Mouse (Mus musculus): ENCODE data around the gene Pdcd2l. TPM values are rescaled to one million over a fixed set of nuclear protein-coding genes. Genes with fewer than 3 reads are reported as not detected.

Pdcd2l gene
- polyA plus RNA-seq (2021): 26.6 TPM

DNA sequence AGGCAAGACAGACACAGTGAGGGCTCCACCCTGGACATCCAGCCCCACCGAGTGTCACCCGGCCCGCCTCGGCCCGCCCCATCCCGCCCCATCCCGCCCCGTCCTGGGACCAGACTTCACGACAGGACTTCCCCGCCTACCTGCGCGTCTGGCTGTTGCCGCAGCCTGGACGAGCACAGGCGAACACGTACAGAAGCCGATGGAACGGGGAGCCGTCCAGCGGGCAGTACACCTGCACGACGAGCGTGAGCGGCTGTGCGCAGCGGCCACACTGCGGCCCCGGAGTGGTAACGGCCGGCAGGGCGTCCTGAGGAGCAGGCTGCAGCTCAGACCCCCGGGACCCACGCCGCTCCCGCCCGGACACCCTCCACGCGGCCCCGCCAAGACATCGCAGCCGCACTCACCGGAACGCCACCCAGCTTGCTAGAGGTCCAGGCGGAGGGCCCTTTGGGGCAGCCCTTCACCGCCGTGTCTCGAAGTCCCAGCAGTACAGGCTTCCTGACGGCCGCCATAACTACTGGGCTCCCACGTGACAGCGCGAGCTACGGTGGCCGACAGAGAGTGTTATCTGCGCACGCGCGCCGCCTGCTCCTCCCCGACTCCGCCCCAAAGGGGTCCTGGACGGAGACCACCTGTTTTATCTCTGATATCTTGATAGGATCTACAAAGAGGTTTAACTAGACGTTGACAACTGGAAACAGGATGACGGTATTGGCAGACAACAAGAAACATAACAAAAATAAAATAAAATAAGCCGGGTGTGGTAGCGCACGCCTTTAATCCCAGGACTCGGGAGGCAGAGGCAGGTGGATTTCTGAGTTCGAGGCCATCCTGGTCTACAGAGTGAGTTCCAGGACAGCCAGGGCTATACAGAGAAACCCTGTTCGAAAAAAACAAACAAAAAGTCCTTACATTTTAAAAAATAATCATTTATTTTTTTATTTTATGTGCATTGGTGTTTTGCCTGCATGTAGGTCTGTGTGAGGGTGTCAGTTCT, at the start of gene Pdcd2l:
TSS of gene Pdcd2l (minus strand) at position 530 of the 997 bp plus-strand sequence.
- in situ Hi-C loops (cut with MboI; ENCODE audit: low pct_unique_long_range_greater_than_20kb): loop anchor here (25.0 kb wide), 1 partner anchor 409 kb away; no protein-coding TSS in a partner anchor
- peak; percentile 47 for DNase-seq (ENCODE audit: low read depth, low spot score)
- peak; percentile 68 for ATAC-seq
- TF ChIP-seq CTCF (IDR thresholded peaks at IDR 0.05): no peak
- ChIA-PET CTCF (interaction anchor here (1.0 to 1.1 kb wide), 2 partner anchors 13 to 27 kb away, joined by 3 read pairs; no protein-coding TSS in a partner anchor), POLR2A (interaction anchor here (0.9 to 1.3 kb wide), 2 partner anchors 13 to 14 kb away, joined by 3 read pairs; no protein-coding TSS in a partner anchor)
- no peaks in the 10 kb centered on the region for H3K27me3 ChIP-seq

DNA sequence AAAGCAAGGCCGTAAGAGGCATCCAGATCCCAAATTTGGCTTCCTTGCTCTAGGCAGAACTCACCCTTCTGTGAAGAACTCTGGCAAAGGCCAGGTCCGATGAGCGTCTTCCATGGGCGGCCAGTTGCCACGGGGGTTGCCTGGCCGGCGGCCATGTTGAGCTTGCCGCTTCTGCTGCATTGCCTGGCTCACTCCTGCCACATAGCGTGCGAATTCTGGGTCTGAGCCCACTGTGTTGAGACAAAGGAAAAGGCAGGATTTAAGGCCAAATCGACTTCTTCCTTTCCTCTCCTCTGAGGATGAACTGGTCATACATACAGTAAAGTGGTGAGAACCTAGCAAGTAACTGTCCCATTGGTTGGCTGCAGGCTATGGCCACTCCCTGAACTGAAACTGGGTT, 45.7 kb upstream of the Pdcd2l start:
- no peak for TF ChIP-seq CTCF (IDR thresholded peaks at IDR 0.05)
- ChIA-PET POLR2A (no interaction called here), CTCF (no interaction called here)
- no peak for DNase-seq (ENCODE audit: low read depth, low spot score)
- in situ Hi-C loops (cut with MboI; ENCODE audit: low pct_unique_long_range_greater_than_20kb): no loop called here
- no peaks in the 10 kb centered on the region for H3K27me3 ChIP-seq
- ATAC-seq: no peak

DNA sequence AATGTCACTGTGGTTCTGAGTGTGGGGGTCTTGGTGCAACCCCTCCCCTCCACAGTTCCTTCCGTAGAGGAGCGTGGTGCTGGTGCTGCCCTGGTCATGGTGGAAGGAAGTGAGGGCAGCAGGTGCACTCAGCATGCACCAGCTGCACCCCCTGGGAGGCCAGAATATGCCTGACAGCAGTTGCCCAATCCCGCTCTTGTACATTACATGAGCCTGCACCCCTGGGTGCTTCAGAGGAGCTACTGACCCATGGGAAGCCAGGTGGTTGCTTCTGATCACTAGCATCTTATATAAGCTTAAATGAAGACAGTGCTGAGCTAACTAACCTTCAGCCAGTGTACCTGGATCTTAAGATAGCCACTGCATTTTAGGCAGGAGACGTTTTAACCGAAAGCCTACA, 41.6 kb upstream of the Pdcd2l start:
- ChIA-PET CTCF (interaction anchor here (1.4 kb wide), 1 partner anchor 11 kb away, joined by 4 read pairs; no protein-coding TSS in a partner anchor), POLR2A (no interaction called here)
- TF ChIP-seq CTCF (IDR thresholded peaks at IDR 0.05): no peak
- DNase-seq (ENCODE audit: low read depth, low spot score): no peak
- ATAC-seq: no peak
- H3K27me3 ChIP-seq: no peaks in the 10 kb centered on the region
- in situ Hi-C loops (cut with MboI; ENCODE audit: low pct_unique_long_range_greater_than_20kb): no loop called here

DNA sequence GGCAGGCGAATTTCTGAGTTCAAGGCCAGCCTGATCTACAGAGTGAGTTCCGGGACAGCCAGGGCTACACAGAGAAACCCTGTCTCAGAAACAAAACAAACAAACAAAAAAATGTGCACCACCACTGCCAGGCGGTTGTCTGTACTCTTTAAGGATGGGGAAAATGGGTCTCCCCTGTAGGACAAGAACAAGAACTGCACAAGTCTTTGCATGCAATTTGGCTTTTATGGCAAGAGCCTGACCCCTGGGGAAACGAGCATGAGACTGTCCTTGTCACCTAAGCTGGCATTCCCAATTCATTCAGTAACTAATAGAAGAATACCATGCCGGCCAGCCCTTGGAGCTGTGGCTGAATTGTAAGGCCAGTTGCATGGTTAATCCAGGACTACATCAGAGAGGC, 39.1 kb upstream of the Pdcd2l start:
- TF ChIP-seq CTCF (IDR thresholded peaks at IDR 0.05): no peak
- in situ Hi-C loops (cut with MboI; ENCODE audit: low pct_unique_long_range_greater_than_20kb): no loop called here
- CTCF ChIA-PET: no interaction called here
- no peaks in the 10 kb centered on the region for H3K27me3 ChIP-seq
- POLR2A ChIA-PET: no interaction called here
- ATAC-seq (no peak), DNase-seq (ENCODE audit: low read depth, low spot score) (no peak)

- CTCF ChIA-PET: no interaction called here
- POLR2A ChIA-PET: no interaction called here
- no peaks in the 10 kb centered on the region for H3K27me3 ChIP-seq
- no peak for TF ChIP-seq CTCF (IDR thresholded peaks at IDR 0.05)
- DNase-seq (ENCODE audit: low read depth, low spot score) (no peak), ATAC-seq (peak; percentile 6)
- in situ Hi-C loops (cut with MboI; ENCODE audit: low pct_unique_long_range_greater_than_20kb): no loop called here
Observed at GRCm38 (mm10) chr7:34234610-34235561, 38.4 kb upstream of the Pdcd2l start.

DNA sequence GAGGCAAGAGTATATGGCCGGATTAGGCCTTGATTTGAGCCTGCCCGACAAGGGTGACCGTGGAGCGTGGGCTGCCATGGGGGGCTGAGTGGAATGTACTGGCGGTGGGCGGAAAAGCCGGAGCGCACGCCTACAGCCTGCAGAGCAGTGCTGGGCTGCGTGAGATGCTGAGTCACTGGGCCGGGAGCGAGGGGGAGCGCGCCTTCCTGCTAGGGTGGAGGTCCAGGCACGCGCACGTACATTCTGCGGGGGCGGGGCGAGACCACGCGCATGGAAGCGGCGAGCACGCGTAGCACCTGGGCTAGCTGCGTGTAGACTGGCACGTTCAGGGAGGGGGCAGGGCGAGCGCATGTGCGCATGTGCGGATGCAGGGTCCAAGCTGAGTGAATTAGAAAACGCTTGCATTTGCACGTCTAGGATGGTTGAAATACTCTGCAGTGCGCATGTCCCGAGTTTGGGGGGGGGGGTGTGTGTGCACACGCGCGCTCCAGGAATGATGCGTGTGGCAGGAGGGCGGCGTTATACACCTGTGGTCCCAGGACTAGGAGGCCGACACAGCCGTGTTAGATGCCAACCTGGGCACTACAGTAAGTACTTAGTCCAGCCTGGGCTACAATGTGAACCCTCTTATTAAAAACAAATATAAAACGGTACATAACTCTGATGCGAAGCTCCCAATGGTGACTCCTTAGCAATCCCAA, 37.6 kb upstream of the Pdcd2l start:
- in situ Hi-C loops (cut with MboI; ENCODE audit: low pct_unique_long_range_greater_than_20kb): no loop called here
- ATAC-seq: peak; percentile 77
- POLR2A ChIA-PET: no interaction called here
- peak; percentile 73 for DNase-seq (ENCODE audit: low read depth, low spot score)
- H3K27me3 ChIP-seq: no peaks in the 10 kb centered on the region
- TF ChIP-seq CTCF (IDR thresholded peaks at IDR 0.05): no peak
- CTCF ChIA-PET: no interaction called here

DNA sequence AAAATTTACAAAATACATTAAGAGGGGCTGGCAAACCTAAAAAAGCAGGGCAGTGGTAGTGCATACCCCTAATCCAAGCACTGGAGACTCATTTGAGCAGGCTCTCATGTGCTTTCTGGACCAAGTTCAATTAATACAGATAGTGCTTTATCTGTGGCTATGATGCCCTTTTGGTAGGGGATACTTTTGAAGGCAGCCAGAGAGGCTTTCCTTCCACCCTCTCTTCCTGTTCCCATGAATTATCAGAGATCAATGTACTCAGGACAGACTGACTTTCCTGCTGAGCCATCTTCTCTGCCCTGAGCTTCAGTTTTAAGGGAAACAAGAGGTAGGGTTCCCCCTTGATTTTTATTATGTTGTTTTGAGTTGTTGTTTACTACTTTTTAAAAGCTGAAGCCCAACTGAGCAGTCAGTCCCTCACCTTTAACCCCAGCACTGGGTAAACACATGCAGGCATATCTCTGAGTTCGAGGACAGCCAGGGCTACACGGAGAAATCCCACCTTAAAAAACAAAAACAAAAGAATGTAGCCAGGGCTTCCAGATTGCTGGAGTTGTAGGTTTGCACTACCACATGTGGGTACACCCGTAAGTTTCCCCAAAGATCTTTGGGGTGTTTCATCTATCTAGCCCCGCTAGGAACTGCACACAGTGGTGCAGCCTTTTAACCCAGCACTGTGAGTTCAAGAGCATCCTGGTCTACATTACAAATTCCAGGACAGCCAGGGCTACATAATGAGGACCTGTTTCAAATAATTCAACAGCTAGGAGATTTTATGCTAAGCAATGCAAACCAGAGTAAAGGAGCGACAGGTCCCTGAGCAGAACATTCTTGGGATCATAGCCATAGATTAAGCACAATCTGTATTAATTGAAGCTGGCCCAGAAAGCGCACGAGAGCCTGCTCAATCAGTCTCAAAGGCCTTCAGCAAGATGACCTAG, 36.6 kb upstream of the Pdcd2l start:
- no peak for TF ChIP-seq CTCF (IDR thresholded peaks at IDR 0.05)
- ATAC-seq (no peak), DNase-seq (ENCODE audit: low read depth, low spot score) (no peak)
- POLR2A ChIA-PET: no interaction called here
- CTCF ChIA-PET: no interaction called here
- in situ Hi-C loops (cut with MboI; ENCODE audit: low pct_unique_long_range_greater_than_20kb): no loop called here
- H3K27me3 ChIP-seq: no peaks in the 10 kb centered on the region

DNA sequence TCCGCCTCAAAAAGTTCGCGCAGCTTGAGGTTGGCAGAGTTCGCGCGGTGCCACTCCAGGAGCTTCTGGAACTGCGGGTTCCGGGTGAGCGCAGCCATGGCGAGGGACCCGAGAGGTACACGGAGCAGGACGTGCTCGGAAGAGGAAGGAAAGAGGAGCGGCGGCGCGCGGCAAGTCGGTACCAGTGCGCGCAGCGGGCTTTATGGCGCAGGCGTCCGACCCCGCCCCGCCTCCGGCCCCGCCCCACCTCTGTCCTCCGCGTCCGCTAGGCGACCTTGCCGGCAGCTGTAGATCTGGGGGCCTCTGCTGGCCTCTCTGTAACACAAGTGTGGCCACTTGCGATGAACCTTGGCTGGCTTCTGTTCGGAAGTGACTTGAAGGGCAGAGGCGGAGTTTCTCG, 33.7 kb upstream of the Pdcd2l start, which contains the start of gene Gpi1:
TSS of gene Gpi1 (minus strand) at position 221 of the 400 bp plus-strand sequence.
- CTCF ChIA-PET: interaction anchor here (1.8 kb wide), 1 partner anchor 14 kb away, joined by 3 read pairs; no protein-coding TSS in a partner anchor
- POLR2A ChIA-PET: interaction anchor here (0.7 to 1.3 kb wide), 5 partner anchors 9 to 38 kb away, joined by 3 to 4 read pairs (median 3); no protein-coding TSS in a partner anchor
- H3K27me3 ChIP-seq: no peaks in the 10 kb centered on the region
- no peak for TF ChIP-seq CTCF (IDR thresholded peaks at IDR 0.05)
- ATAC-seq: peak; percentile 58
- peak; percentile 39 for DNase-seq (ENCODE audit: low read depth, low spot score)
- in situ Hi-C loops (cut with MboI; ENCODE audit: low pct_unique_long_range_greater_than_20kb): no loop called here

GRCm38 (mm10) chr7:34229691-34230111, 33.2 kb upstream of the Pdcd2l start:
- in situ Hi-C loops (cut with MboI; ENCODE audit: low pct_unique_long_range_greater_than_20kb): no loop called here
- DNase-seq (ENCODE audit: low read depth, low spot score): no peak
- TF ChIP-seq CTCF (IDR thresholded peaks at IDR 0.05): no peak
- ChIA-PET CTCF (interaction anchor here (1.8 kb wide), 1 partner anchor 14 kb away, joined by 3 read pairs; no protein-coding TSS in a partner anchor), POLR2A (interaction anchor here (0.8 to 1.3 kb wide), 4 partner anchors 10 to 38 kb away, joined by 3 to 4 read pairs (median 3); no protein-coding TSS in a partner anchor)
- no peaks in the 10 kb centered on the region for H3K27me3 ChIP-seq
- peak; percentile 42 for ATAC-seq
